Mouse (Mus musculus) right cerebral cortex, postnatal 14 days (tissue): ENCODE results near the gene Lamb3.

Experiments used
- DNase-seq: peaks from one replicate; pipeline ENCODE4 v3.0.0; 2022

Gene Lamb3

GRCm38 (mm10) chr1:193203821-193204220, 3.7 kb upstream of the Lamb3 start:
- no peak for DNase-seq

- no peak for DNase-seq
These were observed 2.1 kb upstream of the Lamb3 start for GRCm38 (mm10) chr1:193205431-193205830.

- peak; percentile 68 for DNase-seq
These were observed 679 bp downstream of the Lamb3 start for GRCm38 (mm10) chr1:193208178-193208577.

- no peak for DNase-seq
These were observed 3.9 kb downstream of the Lamb3 start for GRCm38 (mm10) chr1:193211371-193211770.

- no peak for DNase-seq
These were observed 6.6 kb downstream of the Lamb3 start for GRCm38 (mm10) chr1:193214053-193214452.

- no peak for DNase-seq
These were observed 8.5 kb downstream of the Lamb3 start for GRCm38 (mm10) chr1:193216000-193216399.

- DNase-seq = no peak
These were observed 12.9 kb downstream of the Lamb3 start for GRCm38 (mm10) chr1:193220408-193220807.

- DNase-seq = no peak
These were observed 18.0 kb downstream of the Lamb3 start for GRCm38 (mm10) chr1:193225531-193225930.

- DNase-seq = no peak
These were observed 18.6 kb downstream of the Lamb3 start for GRCm38 (mm10) chr1:193226114-193226513.

GRCm38 (mm10) chr1:193226724-193227522, 19.4 kb downstream of the Lamb3 start:
- DNase-seq = no peak

GRCm38 (mm10) chr1:193227537-193227936, 20.0 kb downstream of the Lamb3 start:
- no peak for DNase-seq

- no peak for DNase-seq
These were observed 22.1 kb downstream of the Lamb3 start for GRCm38 (mm10) chr1:193229570-193229969.

- DNase-seq = no peak
These were observed 23.0 kb downstream of the Lamb3 start for GRCm38 (mm10) chr1:193230531-193230930.

GRCm38 (mm10) chr1:193230935-193231334, 23.4 kb downstream of the Lamb3 start:
- no peak for DNase-seq

- no peak for DNase-seq
These were observed 25.2 kb downstream of the Lamb3 start for GRCm38 (mm10) chr1:193232732-193233131.

- DNase-seq = no peak
These were observed 26.7 kb downstream of the Lamb3 start for GRCm38 (mm10) chr1:193234130-193234645.

- DNase-seq = no peak
These were observed 27.4 kb downstream of the Lamb3 start for GRCm38 (mm10) chr1:193234930-193235329.

GRCm38 (mm10) chr1:193238426-193238825, 30.9 kb downstream of the Lamb3 start:
- DNase-seq = peak; percentile 17

- DNase-seq = no peak
These were observed 33.9 kb downstream of the Lamb3 start for GRCm38 (mm10) chr1:193241436-193241835.

GRCm38 (mm10) chr1:193242238-193242637, 34.7 kb downstream of the Lamb3 start:
- peak; percentile 76 for DNase-seq

GRCm38 (mm10) chr1:193242863-193243262, 35.4 kb downstream of the Lamb3 start:
- no peak for DNase-seq

GRCm38 (mm10) chr1:193243571-193244193, 36.2 kb downstream of the Lamb3 start:
- no peak for DNase-seq

GRCm38 (mm10) chr1:193244235-193244634, 36.7 kb downstream of the Lamb3 start:
- no peak for DNase-seq

- no peak for DNase-seq
These were observed 42.5 kb downstream of the Lamb3 start for GRCm38 (mm10) chr1:193250026-193250425.
